Mouse (Mus musculus): ENCODE results near the gene Nsdhl. TPM values are rescaled to one million over a fixed set of nuclear protein-coding genes. Genes with fewer than 3 reads are reported as not detected.

Gene Nsdhl
- polyA plus RNA-seq (2015; fragmentation: Nextera tagmentation; extraction: Ambion mirVana) = 10.8 and 11.5 TPM in 2 replicates

DNA sequence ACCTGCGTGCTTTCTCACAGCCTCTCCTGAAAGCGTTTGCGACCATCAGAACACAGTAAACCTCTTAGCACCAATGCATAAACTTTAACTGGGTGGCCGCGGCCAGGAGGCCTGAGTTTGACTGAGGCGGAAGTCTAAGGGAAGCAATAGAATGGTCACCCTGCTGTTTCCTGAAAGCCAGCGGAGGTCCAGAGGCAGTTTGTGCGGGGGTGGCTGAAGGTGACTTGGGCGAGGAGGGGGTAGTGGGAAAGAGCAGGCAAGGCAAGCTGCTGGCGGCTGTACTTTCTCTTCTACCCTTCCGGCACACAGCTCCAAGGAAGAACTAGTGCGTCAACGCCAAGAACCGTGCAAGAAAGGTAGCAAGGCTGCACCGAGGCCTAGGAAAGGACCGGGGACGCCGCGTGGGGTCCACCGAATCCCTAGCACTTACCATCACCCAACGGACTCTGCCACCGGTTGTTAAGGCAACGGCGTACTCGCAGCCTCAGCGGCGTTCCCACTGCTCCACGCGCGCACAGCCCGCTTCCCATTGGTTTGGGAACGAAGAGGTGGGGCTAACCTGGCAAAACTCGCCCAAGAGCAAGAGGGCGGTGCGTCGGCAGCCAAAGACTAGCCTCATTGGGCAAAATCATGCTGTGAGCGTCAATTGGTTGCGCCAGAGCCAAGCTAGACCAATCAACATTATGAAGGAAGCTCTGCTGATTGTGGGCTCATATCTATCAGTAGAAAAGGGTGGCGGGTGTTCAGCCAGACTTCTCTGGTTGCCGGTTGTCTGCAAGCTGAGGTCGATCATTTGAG is at the start of gene Nsdhl, which contains the start of gene Cetn2:
Gene Nsdhl (plus strand): TSS at position 674 of the 798 bp plus-strand sequence.
Gene Cetn2 (minus strand): TSS at position 528 of the 798 bp plus-strand sequence.
- Histone ChIP-seq H3K4me1 (ENCODE audit: insufficient read depth) (no peaks in the 10 kb centered on the region), H3K4me3 (ENCODE audit: low read depth, low read length) (peak within 1 kb of the TSS; percentile 71), H3K9me3 (ENCODE audit: low read length) (no peaks in the 10 kb centered on the region), H3K27ac (ENCODE audit: low read depth) (peak within 1 kb of the TSS; percentile 58), H3K36me3 (replicated peaks; ENCODE audit: insufficient read depth, low read length) (no peaks in the 10 kb centered on the region), H3K4me2 (ENCODE audit: low read depth, low read length) (peak within 1 kb of the TSS; percentile 76), H3K9ac (replicated peaks) (peak within 1 kb of the TSS; percentile 60), H3K27me3 (ENCODE audit: insufficient read depth, low read length) (no peaks in the 10 kb centered on the region)
- ATAC-seq = peak; percentile 100
- peak; percentile 89 for DNase-seq
- WGBS (ENCODE audit: insufficient replicate concordance) = 14% methylated on average over 41 of the region's 41 CpGs
- TF ChIP-seq CTCF (IDR thresholded peaks at IDR 0.05; ENCODE audit: low read depth) = no peak
- no peak for TF ChIP-seq EP300 (IDR thresholded peaks at IDR 0.05; ENCODE audit: low read depth)

DNA sequence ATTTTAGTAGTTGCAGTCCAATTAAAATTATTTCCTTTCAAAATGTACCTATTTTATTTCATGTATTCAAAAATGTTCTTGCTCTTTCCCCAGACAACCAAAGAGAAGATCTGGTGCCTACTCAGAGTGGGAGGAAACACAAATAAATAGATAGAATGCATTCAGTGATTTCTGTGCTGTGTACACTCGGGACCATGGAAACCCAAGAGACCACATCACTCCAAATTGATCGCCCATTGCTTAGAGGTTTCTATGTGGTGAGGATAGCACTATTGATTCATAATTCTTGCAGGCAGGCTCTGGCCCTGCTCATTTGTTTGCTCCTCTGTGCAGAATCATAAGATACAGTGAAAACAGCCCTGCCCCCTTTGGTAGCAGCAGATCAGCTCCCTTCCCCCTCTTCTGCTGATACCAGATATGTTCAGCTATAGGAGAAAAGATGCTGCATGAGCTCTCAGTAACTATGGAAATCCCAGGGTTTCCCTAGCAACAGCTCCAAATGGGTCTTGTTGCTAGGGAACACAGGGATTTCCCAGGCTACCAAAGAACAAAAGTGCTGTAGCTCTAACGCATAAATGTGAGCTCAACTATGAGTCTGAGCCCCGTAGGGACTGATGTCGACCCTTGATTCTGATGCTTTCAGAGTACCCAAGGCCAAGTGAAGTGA is 22.8 kb upstream of the Nsdhl start:
- H3K4me3 ChIP-seq (ENCODE audit: low read depth, low read length) = no peak overlapping the region
- TF ChIP-seq EP300 (IDR thresholded peaks at IDR 0.05; ENCODE audit: low read depth) = no peak
- TF ChIP-seq CTCF (IDR thresholded peaks at IDR 0.05; ENCODE audit: low read depth) = no peak
- no peaks in the 10 kb centered on the region for H3K36me3 ChIP-seq (replicated peaks; ENCODE audit: insufficient read depth, low read length)
- DNase-seq (no peak), ATAC-seq (no peak)
- no peaks in the 10 kb centered on the region for H3K4me1 ChIP-seq (ENCODE audit: insufficient read depth)
- H3K27me3 ChIP-seq (ENCODE audit: insufficient read depth, low read length) = no peaks in the 10 kb centered on the region
- 63% methylated on average over 5 of the region's 5 CpGs for WGBS (ENCODE audit: insufficient replicate concordance)
- no peak overlapping the region for H3K9ac ChIP-seq (replicated peaks)
- no peak overlapping the region for H3K27ac ChIP-seq (ENCODE audit: low read depth)
- no peak overlapping the region for H3K4me2 ChIP-seq (ENCODE audit: low read depth, low read length)
- no peaks in the 10 kb centered on the region for H3K9me3 ChIP-seq (ENCODE audit: low read length)

DNA sequence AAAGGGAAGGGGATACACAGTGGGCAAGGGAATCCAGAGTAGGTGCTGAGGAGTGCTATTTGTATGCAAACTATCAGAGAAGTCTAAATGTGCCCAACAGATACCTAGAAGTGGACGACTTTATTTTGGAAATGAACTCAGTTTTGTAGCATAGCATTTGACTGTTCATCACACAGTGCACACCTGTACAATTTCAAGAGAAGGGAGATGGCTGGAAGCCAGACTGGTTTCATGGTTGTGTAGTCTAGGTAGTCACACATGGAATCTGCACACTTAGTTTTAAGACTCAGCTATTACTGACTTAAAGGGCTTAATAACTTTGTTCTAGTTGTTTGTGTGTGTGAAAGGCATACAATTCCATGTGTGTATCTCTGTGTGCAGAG is 22.3 kb upstream of the Nsdhl start:
- WGBS (ENCODE audit: insufficient replicate concordance) = 65% methylated on average over 1 of the region's 1 CpGs
- Histone ChIP-seq H3K9ac (replicated peaks) (no peak overlapping the region), H3K36me3 (replicated peaks; ENCODE audit: insufficient read depth, low read length) (no peaks in the 10 kb centered on the region), H3K4me1 (ENCODE audit: insufficient read depth) (no peaks in the 10 kb centered on the region), H3K9me3 (ENCODE audit: low read length) (no peaks in the 10 kb centered on the region), H3K4me3 (ENCODE audit: low read depth, low read length) (no peak overlapping the region), H3K27me3 (ENCODE audit: insufficient read depth, low read length) (no peaks in the 10 kb centered on the region), H3K27ac (ENCODE audit: low read depth) (no peak overlapping the region), H3K4me2 (ENCODE audit: low read depth, low read length) (no peak overlapping the region)
- no peak for DNase-seq
- ATAC-seq = no peak
- no peak for TF ChIP-seq CTCF (IDR thresholded peaks at IDR 0.05; ENCODE audit: low read depth)
- TF ChIP-seq EP300 (IDR thresholded peaks at IDR 0.05; ENCODE audit: low read depth) = no peak

DNA sequence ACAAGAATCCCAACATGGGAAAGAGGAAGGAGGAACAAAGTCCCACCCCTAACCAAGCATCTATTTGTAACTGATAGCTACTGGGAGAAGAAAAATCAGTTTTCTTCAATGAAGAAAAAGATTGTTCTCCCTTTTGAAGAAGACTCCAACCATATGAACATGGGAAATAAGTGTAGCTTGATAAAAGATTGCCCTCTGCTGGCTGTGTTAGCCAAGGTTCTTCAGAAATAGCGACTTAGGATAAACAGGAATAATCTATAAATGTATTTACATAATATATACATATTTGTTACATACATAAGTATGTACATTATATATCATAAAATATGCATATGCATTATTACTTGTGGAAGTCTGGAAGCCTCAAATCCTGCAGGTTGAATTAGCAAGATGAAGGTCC is 15.8 kb upstream of the Nsdhl start:
- H3K36me3 ChIP-seq (replicated peaks; ENCODE audit: insufficient read depth, low read length) = no peaks in the 10 kb centered on the region
- H3K9me3 ChIP-seq (ENCODE audit: low read length) = no peaks in the 10 kb centered on the region
- H3K9ac ChIP-seq (replicated peaks) = no peak overlapping the region
- no peaks in the 10 kb centered on the region for H3K4me1 ChIP-seq (ENCODE audit: insufficient read depth)
- TF ChIP-seq EP300 (IDR thresholded peaks at IDR 0.05; ENCODE audit: low read depth) (no peak), CTCF (IDR thresholded peaks at IDR 0.05; ENCODE audit: low read depth) (no peak)
- no peak overlapping the region for H3K27ac ChIP-seq (ENCODE audit: low read depth)
- DNase-seq = no peak
- H3K27me3 ChIP-seq (ENCODE audit: insufficient read depth, low read length) = no peaks in the 10 kb centered on the region
- no peak overlapping the region for H3K4me2 ChIP-seq (ENCODE audit: low read depth, low read length)
- WGBS (ENCODE audit: insufficient replicate concordance) = 47% methylated on average over 1 of the region's 1 CpGs
- H3K4me3 ChIP-seq (ENCODE audit: low read depth, low read length) = no peak overlapping the region
- ATAC-seq = no peak

DNA sequence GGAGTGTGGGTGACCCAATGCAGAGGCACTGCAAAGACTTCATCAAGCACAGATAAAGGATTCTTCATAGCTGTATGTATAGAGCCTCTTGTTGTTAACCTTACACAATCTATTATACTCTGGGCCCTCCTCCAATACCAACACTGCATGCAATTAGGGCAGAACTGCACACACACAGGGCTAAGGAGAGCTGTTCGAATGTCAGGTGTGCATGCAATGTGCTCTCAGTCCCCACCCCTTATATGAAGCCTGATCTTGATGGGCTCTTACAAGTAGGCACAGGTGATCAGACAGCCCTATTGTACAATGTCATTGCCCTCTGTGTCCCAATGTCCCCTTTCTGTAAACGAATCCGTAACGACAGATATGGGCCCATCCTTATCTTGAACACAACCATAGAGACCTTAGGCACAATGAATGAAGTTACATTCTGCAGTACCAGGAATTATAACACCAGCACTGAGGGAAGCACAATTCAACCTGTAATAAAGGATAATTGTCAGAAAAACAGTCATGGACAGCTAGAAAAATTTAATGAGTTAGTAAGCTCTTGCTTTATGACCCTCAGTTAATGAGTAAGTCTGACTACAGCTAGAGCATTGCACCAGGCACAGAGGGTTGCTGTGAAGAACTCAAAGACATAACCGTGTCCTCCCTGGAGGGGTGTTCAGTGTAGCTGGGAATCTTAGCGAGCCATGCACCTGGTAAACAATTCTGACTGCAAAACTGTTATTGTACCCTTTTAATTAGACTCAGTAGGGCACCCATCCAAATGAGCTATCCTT is 10.5 kb upstream of the Nsdhl start:
- WGBS (ENCODE audit: insufficient replicate concordance) = 61% methylated on average over 6 of the region's 6 CpGs
- TF ChIP-seq CTCF (IDR thresholded peaks at IDR 0.05; ENCODE audit: low read depth) = no peak
- TF ChIP-seq EP300 (IDR thresholded peaks at IDR 0.05; ENCODE audit: low read depth) = no peak
- no peak overlapping the region for H3K9ac ChIP-seq (replicated peaks)
- H3K9me3 ChIP-seq (ENCODE audit: low read length) = no peaks in the 10 kb centered on the region
- no peaks in the 10 kb centered on the region for H3K4me1 ChIP-seq (ENCODE audit: insufficient read depth)
- H3K27me3 ChIP-seq (ENCODE audit: insufficient read depth, low read length) = no peaks in the 10 kb centered on the region
- H3K27ac ChIP-seq (ENCODE audit: low read depth) = no peak overlapping the region
- DNase-seq = no peak
- H3K4me2 ChIP-seq (ENCODE audit: low read depth, low read length) = no peak overlapping the region
- H3K36me3 ChIP-seq (replicated peaks; ENCODE audit: insufficient read depth, low read length) = no peaks in the 10 kb centered on the region
- no peak for ATAC-seq
- no peak overlapping the region for H3K4me3 ChIP-seq (ENCODE audit: low read depth, low read length)

DNA sequence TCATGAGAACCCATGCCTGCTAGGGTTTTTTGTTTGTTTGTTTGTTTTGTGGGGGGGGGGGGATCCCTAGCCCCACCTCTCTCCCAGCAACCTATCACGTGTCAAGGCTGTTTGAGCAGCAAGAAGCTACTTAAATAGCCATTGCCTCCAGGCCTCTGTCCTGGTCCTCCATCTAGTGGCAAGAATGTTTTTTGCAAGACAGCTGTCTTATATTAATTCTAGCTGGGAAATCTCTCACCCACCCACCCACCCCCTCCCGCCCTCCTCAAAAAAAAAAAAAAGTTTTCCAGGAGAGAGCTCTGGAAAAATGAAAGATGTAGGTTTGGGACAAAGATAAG is 10.0 kb upstream of the Nsdhl start:
- TF ChIP-seq EP300 (IDR thresholded peaks at IDR 0.05; ENCODE audit: low read depth) (no peak), CTCF (IDR thresholded peaks at IDR 0.05; ENCODE audit: low read depth) (peak; percentile 47)
- ATAC-seq (no peak), DNase-seq (no peak)
- Histone ChIP-seq H3K9me3 (ENCODE audit: low read length) (no peaks in the 10 kb centered on the region), H3K9ac (replicated peaks) (no peak overlapping the region), H3K4me2 (ENCODE audit: low read depth, low read length) (no peak overlapping the region), H3K36me3 (replicated peaks; ENCODE audit: insufficient read depth, low read length) (no peaks in the 10 kb centered on the region), H3K4me1 (ENCODE audit: insufficient read depth) (no peaks in the 10 kb centered on the region), H3K27ac (ENCODE audit: low read depth) (no peak overlapping the region), H3K4me3 (ENCODE audit: low read depth, low read length) (no peak overlapping the region), H3K27me3 (ENCODE audit: insufficient read depth, low read length) (no peaks in the 10 kb centered on the region)
- WGBS (ENCODE audit: insufficient replicate concordance) = 45% methylated on average over 2 of the region's 2 CpGs

Data from liver, postnatal 0 days (tissue).